Mouse (Mus musculus) adrenal gland, postnatal 36 days (tissue): ENCODE results near the gene Ptger4. TPM values are rescaled to one million over a fixed set of nuclear protein-coding genes. Genes with fewer than 3 reads are reported as not detected.

Experiments used
- DNase-seq, 2 experiments: peaks; one replicate each; pipeline ENCODE4 v3.0.0; 2021; ENCODE audit warnings: mixed read lengths in 1 of 2
- total RNA-seq, 2 experiments: library from RNA; stranded (reverse); gene quantifications; 2 replicates each; pipeline ENCODE4 v1.2.3; 2021

Gene Ptger4
- total RNA-seq, 2 experiments from 2014 or later = 1.0 to 1.2 TPM

GRCm38 (mm10) chr15:5165121-5165773 is 78.7 kb downstream of the Ptger4 start:
- no peak for DNase-seq

- peak in 1 of 2 experiments; percentile 7 for DNase-seq
These were observed 85.2 kb downstream of the Ptger4 start for GRCm38 (mm10) chr15:5158827-5159226.

GRCm38 (mm10) chr15:5157386-5157785 is 86.6 kb downstream of the Ptger4 start:
- DNase-seq = no peak

Other genes with a start within 250 kb of the Ptger4 start
- 10 to 100 TPM; 10.8 to 22.5 TPM for gene C7, start 180.4 kb downstream of the Ptger4 start, total RNA-seq
- gene Card6, start 135.6 kb downstream of the Ptger4 start, total RNA-seq = 1 to 10 TPM; 6.5 to 7.4 TPM
- gene Rpl37, start 127.5 kb downstream of the Ptger4 start, total RNA-seq = 100 to 1,000 TPM; 399 to 467 TPM
- 10 to 100 TPM; 35.1 to 39.9 TPM for gene Prkaa1, start 100.3 kb downstream of the Ptger4 start, total RNA-seq
- 10 to 100 TPM; 53.0 to 67.1 TPM for gene Ttc33, start 58.7 kb downstream of the Ptger4 start, total RNA-seq